Mouse (Mus musculus): Measurements from ENCODE around the gene Pik3r1. TPM values are rescaled to one million over a fixed set of nuclear protein-coding genes. Genes with fewer than 3 reads are reported as not detected.

The Pik3r1 gene
- polyA plus RNA-seq, 1 experiment from 2014 or later, result 30.8 TPM

DNA sequence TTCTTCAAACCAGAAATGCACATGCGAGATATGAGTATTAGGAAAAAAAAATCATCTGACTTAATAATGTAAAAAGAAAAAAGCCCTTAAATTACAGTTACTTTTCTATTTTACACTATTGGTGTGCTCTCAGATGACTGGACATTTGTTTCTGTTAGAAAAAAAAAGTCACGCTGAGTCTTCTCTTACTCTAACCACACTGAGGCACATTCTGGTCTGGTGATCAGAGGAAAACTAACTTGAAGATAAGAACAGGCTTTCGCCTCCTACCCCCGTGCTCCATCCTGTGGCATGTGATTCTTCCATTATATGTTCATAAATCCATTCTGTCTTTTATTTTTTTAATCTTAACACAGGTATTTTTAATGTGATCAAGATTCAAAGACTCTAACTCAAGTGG lies 30.5 kb upstream of the Pik3r1 start:
- Histone ChIP-seq H3K4me3 (replicated peaks) (no peak overlapping the region), H3K9ac (no peak overlapping the region), H3K4me1 (replicated peaks) (peaks cover 3% of the 10 kb centered on the region; the same call in 1 of the 2 replicates), H3K36me3 (no peaks in the 10 kb centered on the region), H3K4me2 (replicated peaks) (no peak overlapping the region), H3K27me3 (replicated peaks) (no peaks in the 10 kb centered on the region), H3K9me3 (no peaks in the 10 kb centered on the region), H3K27ac (no peak overlapping the region)
- 88% methylated on average over 4 of the region's 4 CpGs for WGBS
- ATAC-seq, result no peak

DNA sequence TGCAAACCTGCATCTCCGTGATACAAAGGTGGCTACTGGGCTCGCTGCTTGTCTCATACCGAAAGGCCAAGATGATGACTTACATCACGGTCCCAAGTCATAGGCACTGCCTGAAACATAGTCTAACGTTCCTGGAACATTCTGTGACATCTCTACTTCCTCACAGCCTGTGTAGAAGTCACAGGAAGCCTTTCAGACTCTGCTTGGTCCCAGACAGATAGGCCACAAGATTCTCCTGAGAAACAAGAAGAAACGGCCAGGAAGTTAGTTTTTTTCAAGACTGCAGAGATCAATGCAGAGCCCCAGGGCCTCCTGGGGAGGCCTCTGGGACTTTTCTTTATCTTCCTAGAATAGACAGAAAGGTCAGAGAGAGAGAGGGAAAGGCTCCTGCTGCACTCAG lies 29.0 kb upstream of the Pik3r1 start:
- Histone ChIP-seq H3K4me2 (replicated peaks) (no peak overlapping the region), H3K4me1 (replicated peaks) (peaks cover 3% of the 10 kb centered on the region; the same call in 1 of the 2 replicates), H3K36me3 (no peaks in the 10 kb centered on the region), H3K27me3 (replicated peaks) (no peaks in the 10 kb centered on the region), H3K27ac (no peak overlapping the region), H3K4me3 (replicated peaks) (no peak overlapping the region), H3K9me3 (no peaks in the 10 kb centered on the region), H3K9ac (no peak overlapping the region)
- ATAC-seq, result no peak
- 64% methylated on average over 6 of the region's 6 CpGs for WGBS

DNA sequence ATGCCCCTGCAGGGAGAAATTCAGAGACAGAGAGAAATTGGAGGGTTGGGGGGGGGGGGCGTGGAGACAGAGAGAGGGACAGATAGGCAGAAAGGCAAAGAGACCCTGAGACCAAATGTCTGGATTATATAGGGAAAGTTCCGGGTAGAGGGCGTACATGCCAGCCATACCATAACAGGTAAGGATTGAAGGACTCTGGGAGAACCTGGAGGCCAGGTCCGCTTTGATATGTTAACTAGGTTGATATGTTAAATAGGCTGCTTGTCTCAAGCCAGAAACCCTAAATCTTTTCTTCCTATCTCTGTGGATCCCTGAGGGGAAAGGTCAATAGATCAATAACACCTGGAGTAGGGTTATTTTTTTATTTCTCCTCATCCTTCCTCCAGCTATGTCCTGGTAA lies 17.7 kb upstream of the Pik3r1 start:
- no peak overlapping the region for H3K9ac ChIP-seq
- no peaks in the 10 kb centered on the region for H3K36me3 ChIP-seq
- H3K9me3 ChIP-seq, result no peaks in the 10 kb centered on the region
- no peak overlapping the region for H3K27ac ChIP-seq
- H3K27me3 ChIP-seq (replicated peaks), result no peaks in the 10 kb centered on the region
- 76% methylated on average over 4 of the region's 4 CpGs for WGBS
- no peak for ATAC-seq
- H3K4me1 ChIP-seq (replicated peaks), result no peaks in the 10 kb centered on the region
- H3K4me2 ChIP-seq (replicated peaks), result no peak overlapping the region
- H3K4me3 ChIP-seq (replicated peaks), result no peak overlapping the region

DNA sequence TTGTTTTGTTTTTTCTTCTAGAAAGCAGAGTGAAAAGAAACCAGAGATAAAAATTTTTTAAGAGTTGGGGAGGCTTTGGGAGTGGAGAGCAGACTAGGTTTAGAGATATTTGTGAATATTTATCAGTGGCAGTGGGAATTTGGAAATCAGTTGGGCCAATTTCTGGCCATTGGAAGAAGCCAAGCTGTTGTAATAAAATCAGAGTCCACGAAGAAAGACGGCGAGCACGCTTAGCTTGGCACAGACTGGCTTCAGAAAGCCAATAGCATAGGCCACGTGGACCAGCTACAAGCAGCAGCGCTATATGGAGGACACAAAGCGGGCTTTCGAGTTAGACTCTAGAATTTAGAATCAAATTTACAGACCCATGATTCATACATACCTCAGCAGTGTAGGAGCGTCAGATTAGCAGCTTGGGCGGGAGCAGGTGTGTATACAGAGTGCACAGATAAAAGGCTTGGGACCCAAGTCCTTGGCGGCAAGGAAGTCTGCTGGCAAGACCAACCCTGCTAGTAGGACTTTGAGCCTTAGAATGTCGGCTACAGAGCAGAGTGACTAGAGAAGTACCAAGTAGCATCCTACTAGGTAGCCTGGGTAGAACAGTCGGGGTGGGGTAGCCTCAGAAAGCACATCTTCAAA lies 16.8 kb upstream of the Pik3r1 start:
- H3K36me3 ChIP-seq, result no peaks in the 10 kb centered on the region
- no peak overlapping the region for H3K4me3 ChIP-seq (replicated peaks)
- WGBS, result 83% methylated on average over 13 of the region's 13 CpGs
- no peak overlapping the region for H3K4me2 ChIP-seq (replicated peaks)
- H3K4me1 ChIP-seq (replicated peaks), result no peaks in the 10 kb centered on the region
- no peak overlapping the region for H3K9ac ChIP-seq
- no peaks in the 10 kb centered on the region for H3K27me3 ChIP-seq (replicated peaks)
- H3K9me3 ChIP-seq, result no peaks in the 10 kb centered on the region
- peak; percentile 87 for ATAC-seq
- H3K27ac ChIP-seq, result no peak overlapping the region

DNA sequence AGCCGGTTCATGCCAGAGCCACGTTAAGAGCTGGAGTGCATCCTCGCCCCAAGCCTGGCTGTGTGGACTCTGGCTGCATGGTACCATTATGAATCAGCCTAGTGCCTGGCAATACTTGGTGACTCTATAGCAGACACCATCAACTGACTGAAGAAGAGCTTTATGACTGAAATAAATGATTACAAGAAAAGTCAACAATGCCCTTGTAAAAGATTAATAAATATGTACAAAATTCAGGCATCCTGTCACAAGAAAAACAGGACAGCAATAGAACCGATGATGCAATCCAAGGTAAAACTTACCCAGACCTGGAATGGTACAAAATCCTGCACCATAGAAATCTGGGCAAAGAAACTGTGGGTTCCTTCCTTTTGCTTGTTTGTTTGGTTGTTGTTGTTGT lies 11.0 kb upstream of the Pik3r1 start:
- WGBS, result 86% methylated on average over 4 of the region's 4 CpGs
- no peaks in the 10 kb centered on the region for H3K27me3 ChIP-seq (replicated peaks)
- H3K27ac ChIP-seq, result no peak overlapping the region
- H3K9ac ChIP-seq, result no peak overlapping the region
- ATAC-seq, result no peak
- no peaks in the 10 kb centered on the region for H3K36me3 ChIP-seq
- no peak overlapping the region for H3K4me2 ChIP-seq (replicated peaks)
- H3K9me3 ChIP-seq, result no peaks in the 10 kb centered on the region
- H3K4me3 ChIP-seq (replicated peaks), result no peak overlapping the region
- H3K4me1 ChIP-seq (replicated peaks), result no peaks in the 10 kb centered on the region

DNA sequence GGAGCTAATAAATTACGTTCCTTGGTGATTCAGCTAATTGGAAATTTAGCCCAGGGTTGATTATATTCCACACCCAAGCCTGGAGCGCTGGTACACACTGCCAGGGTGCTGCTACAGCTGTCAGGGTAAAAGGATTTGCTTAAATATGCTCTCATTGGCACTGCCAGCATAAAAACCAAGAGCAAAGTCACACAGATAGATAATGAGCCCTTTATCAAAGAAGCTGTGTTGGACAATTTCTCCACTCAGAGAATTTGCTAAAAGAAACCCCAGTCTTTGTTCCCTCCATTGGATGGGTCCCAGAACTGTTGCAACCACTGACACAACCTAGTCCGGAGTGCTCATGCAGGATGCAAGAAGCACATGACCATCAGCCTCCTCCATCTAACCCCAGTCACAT lies 9.8 kb upstream of the Pik3r1 start:
- H3K9me3 ChIP-seq, result no peaks in the 10 kb centered on the region
- no peak for ATAC-seq
- no peak overlapping the region for H3K9ac ChIP-seq
- no peak overlapping the region for H3K4me2 ChIP-seq (replicated peaks)
- H3K27me3 ChIP-seq (replicated peaks), result no peaks in the 10 kb centered on the region
- 84% methylated on average over 3 of the region's 3 CpGs for WGBS
- H3K4me3 ChIP-seq (replicated peaks), result no peak overlapping the region
- no peaks in the 10 kb centered on the region for H3K36me3 ChIP-seq
- H3K4me1 ChIP-seq (replicated peaks), result no peaks in the 10 kb centered on the region
- H3K27ac ChIP-seq, result no peak overlapping the region

DNA sequence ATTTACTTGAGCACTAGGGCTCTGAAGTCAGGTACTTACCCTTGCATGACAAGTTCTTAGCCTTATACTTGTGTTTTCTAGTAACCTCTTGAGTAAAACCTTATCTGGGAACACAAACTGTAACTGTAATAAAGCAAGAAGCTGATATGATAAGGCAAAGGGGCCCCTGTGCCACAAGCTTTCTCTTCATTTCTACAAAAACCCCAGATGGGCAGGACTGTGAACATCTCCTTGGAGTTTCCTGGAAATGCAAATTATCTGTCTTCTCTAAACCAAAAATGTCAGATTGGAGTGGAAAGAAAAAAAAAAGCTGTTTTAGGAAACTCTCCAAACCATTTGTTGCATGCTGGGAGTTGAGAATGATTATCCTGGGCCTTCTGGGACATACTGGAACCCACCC lies 3.1 kb upstream of the Pik3r1 start:
- ATAC-seq, result no peak

DNA sequence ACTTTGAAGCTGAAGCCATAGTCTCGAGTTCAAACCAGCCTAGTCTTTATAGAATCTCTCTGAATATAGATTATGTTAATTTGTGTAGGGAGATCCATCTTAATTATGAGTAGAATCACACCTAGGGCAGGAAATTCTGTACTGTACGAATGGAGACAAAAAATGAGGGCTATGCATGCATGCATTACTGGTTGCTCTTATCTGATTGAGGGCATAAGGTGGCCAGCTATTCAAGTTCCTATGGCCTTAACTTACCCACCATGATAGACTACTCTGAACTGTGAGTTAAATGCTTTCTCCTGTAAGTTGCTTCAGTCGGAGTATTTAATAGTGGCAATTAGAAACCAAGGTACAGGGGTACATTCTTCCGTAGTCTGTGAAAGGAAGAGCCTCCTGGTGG lies 1.9 kb upstream of the Pik3r1 start:
- H3K4me1 ChIP-seq (replicated peaks), result peaks cover 14% of the 10 kb centered on the region
- no peaks in the 10 kb centered on the region for H3K36me3 ChIP-seq
- H3K27ac ChIP-seq, result no peak overlapping the region
- no peaks in the 10 kb centered on the region for H3K9me3 ChIP-seq
- H3K9ac ChIP-seq, result no peak overlapping the region
- no peak overlapping the region for H3K4me2 ChIP-seq (replicated peaks)
- no peaks in the 10 kb centered on the region for H3K27me3 ChIP-seq (replicated peaks)
- WGBS, result 86% methylated on average over 4 of the region's 4 CpGs
- ATAC-seq, result no peak
- H3K4me3 ChIP-seq (replicated peaks), result no peak overlapping the region

More for the DNA sequence above, 3.1 kb upstream of the Pik3r1 start:
- Histone ChIP-seq H3K4me3 (replicated peaks) (no peak overlapping the region), H3K9me3 (no peaks in the 10 kb centered on the region), H3K27ac (no peak overlapping the region), H3K4me1 (replicated peaks) (peaks cover 8% of the 10 kb centered on the region; the same call in 1 of the 2 replicates), H3K27me3 (replicated peaks) (no peaks in the 10 kb centered on the region), H3K4me2 (replicated peaks) (no peak overlapping the region), H3K9ac (no peak overlapping the region), H3K36me3 (no peaks in the 10 kb centered on the region)

DNA sequence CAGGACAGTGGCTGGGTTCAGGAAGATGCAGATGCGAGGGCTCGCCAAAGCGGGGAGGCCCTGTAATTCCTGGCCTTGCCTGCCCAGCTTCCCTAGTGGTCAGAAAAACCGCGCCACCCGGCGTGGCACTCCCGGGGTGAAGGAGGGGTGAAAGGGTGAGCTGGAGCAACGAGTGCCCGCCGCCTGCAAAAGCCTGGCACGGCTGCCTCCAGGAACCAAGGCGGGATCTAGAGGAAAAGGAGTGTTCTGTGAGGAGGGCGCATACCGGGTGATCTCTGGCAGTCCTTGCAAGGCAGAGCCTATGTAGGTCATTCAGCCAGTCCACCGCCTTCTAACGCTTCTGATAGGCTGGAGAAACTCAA lies 594 bp upstream of the Pik3r1 start:
- H3K36me3 ChIP-seq, result no peaks in the 10 kb centered on the region
- peak overlapping the region; percentile 98 for H3K27ac ChIP-seq
- H3K4me2 ChIP-seq (replicated peaks), result peak overlapping the region; percentile 93
- 2% methylated on average over 17 of the region's 17 CpGs for WGBS
- H3K27me3 ChIP-seq (replicated peaks), result no peaks in the 10 kb centered on the region
- H3K4me1 ChIP-seq (replicated peaks), result peaks cover 22% of the 10 kb centered on the region
- H3K4me3 ChIP-seq (replicated peaks), result peak overlapping the region; percentile 64
- H3K9ac ChIP-seq, result peak overlapping the region; percentile 64
- H3K9me3 ChIP-seq, result no peaks in the 10 kb centered on the region
- no peak; the same call in 1 of the 2 replicates for ATAC-seq

DNA sequence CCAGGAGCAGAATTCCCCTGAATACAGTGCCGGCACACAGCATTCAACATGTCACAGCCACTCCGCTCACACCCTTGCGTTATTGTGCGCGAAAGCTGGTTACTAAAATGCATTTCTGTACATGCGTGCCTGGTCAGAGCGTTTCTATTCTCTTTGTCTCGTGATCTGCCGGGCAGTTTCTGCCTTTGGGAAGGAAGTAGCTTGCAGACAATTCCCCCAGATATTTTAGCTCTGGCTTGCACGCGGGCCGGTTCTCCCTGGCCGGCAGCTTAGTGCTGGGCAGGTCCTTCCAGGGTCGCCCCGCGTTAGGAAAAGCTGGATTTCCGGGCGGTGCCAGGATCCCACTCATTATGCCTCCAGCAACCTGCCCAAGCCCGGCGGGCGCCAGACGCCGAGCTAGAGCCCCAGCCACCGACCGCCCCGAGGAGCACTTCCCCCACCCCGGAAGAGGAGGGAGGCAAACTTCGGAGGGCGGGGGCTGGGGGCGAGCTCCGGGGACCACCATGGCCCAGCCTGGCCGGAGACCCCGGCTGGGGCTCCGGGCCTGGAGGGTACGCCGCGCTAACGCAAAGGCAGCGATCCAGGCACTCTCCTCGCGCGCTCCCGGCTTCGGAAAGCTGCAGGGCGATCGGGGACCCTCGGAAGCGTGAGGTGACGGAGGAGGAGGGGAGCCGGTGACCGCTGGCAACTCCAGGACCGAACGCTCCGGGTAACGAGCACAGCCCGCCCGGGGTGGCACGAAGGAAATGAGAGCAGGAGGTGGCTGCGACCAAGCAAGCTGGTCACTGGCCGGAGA lies 806 bp downstream of the Pik3r1 start:
- H3K4me2 ChIP-seq (replicated peaks), result peak overlapping the region; percentile 93
- peaks cover 30% of the 10 kb centered on the region for H3K4me1 ChIP-seq (replicated peaks)
- peak; percentile 39 for ATAC-seq
- peak overlapping the region; percentile 96 for H3K9ac ChIP-seq
- H3K9me3 ChIP-seq, result no peaks in the 10 kb centered on the region
- WGBS, result under 1% methylated on average over 60 of the region's 60 CpGs
- peak overlapping the region; percentile 98 for H3K27ac ChIP-seq
- H3K36me3 ChIP-seq, result no peaks in the 10 kb centered on the region
- no peaks in the 10 kb centered on the region for H3K27me3 ChIP-seq (replicated peaks)
- peak overlapping the region; percentile 64 for H3K4me3 ChIP-seq (replicated peaks)

DNA sequence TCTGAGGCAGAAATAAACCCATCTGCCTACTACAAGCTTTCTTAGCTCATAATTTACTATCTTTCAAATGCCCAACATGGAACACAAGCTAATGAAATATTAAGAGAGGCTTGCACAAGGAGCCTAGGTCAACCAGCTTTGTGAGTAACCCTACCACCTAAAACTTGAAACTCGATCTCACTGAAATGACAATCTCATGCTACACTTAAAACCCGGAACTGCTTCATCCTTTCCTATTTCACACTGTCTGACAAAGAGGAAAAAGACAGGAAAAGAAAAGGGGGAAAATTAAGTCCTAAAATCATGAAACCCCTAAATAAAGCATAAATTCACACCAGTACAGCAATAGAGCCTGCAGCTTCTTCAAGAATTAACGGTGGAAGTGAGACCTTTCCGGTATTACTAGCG lies 1.4 kb downstream of the Pik3r1 start:
- Histone ChIP-seq H3K4me2 (replicated peaks) (peak overlapping the region; percentile 93), H3K27me3 (replicated peaks) (no peaks in the 10 kb centered on the region), H3K4me3 (replicated peaks) (peak overlapping the region; percentile 64), H3K4me1 (replicated peaks) (peaks cover 32% of the 10 kb centered on the region), H3K9ac (peak overlapping the region; percentile 96), H3K9me3 (no peaks in the 10 kb centered on the region), H3K36me3 (no peaks in the 10 kb centered on the region), H3K27ac (peak overlapping the region; percentile 98; the same call in 1 of the 2 replicates)
- under 1% methylated on average over 5 of the region's 5 CpGs for WGBS
- ATAC-seq, result no peak

DNA sequence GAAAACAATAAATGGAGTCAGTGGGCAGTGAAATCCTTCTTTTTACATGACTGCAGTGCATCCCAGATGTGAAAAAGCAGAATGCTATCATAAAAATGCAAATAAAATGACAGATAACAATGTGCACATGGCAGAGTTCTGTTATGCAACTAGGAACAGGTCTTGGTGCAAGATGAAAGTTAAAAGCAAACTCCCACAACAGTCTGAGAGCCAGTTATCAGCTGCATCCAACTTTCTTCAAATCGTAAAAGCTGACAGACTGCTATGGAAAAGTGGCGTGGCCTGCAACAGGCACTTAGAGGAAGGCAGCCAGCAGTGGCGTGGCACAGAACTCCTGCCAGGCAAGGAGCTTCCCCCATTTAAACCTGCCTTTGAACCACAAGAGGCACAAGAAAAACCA lies 2.0 kb downstream of the Pik3r1 start:
- ATAC-seq, result no peak
- Histone ChIP-seq H3K9ac (peak overlapping the region; percentile 96), H3K4me2 (replicated peaks) (peak overlapping the region; percentile 93), H3K4me3 (replicated peaks) (peak overlapping the region; percentile 64), H3K27ac (no peak overlapping the region), H3K9me3 (no peaks in the 10 kb centered on the region), H3K27me3 (replicated peaks) (no peaks in the 10 kb centered on the region), H3K36me3 (no peaks in the 10 kb centered on the region), H3K4me1 (replicated peaks) (peaks cover 39% of the 10 kb centered on the region)
- WGBS, result 13% methylated on average over 3 of the region's 3 CpGs

DNA sequence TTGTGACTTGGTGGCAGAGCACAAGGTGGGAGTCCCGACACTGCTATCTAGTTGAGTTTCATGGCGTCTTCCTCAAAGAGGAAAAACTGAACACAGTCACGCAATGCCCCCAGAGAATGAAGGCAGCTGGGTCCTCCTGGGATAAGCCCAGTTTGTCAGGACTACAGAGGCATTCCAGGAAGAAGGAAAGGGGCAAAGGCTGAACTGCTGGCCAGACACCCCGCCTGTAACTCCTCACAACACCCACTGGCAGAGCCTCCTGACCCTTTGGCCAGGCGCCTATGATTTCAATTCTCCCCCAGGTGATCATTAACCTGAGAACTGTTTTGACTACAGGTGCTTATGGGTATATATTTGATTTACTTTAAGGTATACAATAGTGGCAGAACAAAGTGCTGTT lies 3.9 kb downstream of the Pik3r1 start:
- no peaks in the 10 kb centered on the region for H3K9me3 ChIP-seq
- no peak overlapping the region for H3K4me3 ChIP-seq (replicated peaks)
- H3K27ac ChIP-seq, result peak overlapping the region; percentile 49
- H3K27me3 ChIP-seq (replicated peaks), result no peaks in the 10 kb centered on the region
- H3K4me2 ChIP-seq (replicated peaks), result peak overlapping the region; percentile 50
- no peak for ATAC-seq
- 48% methylated on average over 5 of the region's 5 CpGs for WGBS
- H3K9ac ChIP-seq, result no peak overlapping the region
- H3K36me3 ChIP-seq, result no peaks in the 10 kb centered on the region
- peaks cover 56% of the 10 kb centered on the region for H3K4me1 ChIP-seq (replicated peaks)

All from intestine, embryonic 15.5 days (tissue).